Mouse (Mus musculus): ENCODE results near the gene Etfdh.
"Not testable (repeated sequence)": the region's sequence is repeated elsewhere in the genome, so short reads cannot be mapped to it uniquely, and the experiment has no call there.

DNA sequence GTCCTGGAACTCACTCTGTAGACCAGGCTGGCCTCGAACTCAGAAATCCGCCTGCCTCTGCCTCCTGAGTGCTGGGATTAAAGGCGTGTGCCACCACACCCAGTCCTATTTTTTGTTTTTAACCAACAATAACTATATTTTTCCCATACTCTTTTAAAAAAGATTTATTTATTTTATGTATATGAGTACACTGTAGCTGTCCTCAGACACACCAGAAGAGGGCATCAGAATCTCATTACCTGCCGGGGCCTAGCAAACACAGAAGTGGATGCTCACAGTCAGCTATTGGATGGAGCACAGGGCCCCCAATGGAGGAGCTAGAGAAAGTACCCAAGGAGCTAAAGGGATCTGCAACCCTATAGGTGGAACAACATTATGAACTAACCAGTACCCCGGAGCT, 55.9 kb downstream of the Etfdh start:
- not testable (repeated sequence) for TF ChIP-seq CTCF (IDR thresholded peaks at IDR 0.05; ENCODE audit: low read depth, low read length); POLR2A (IDR thresholded peaks at IDR 0.05; ENCODE audit: borderline replicate concordance, low read depth, low read length)
